Mouse (Mus musculus) embryonic facial prominence, embryonic 11.5 days (tissue): ENCODE data around the gene Tfeb. TPM values are rescaled to one million over a fixed set of nuclear protein-coding genes. Genes with fewer than 3 reads are reported as not detected.

Experiments
- ATAC-seq: fragments of 200-750 bp; cut with Nextera tagmentation; replicated peaks from 2 replicates; pipeline ENCODE4 v1.8.0; 2017; ENCODE audit warnings: low read depth; ENCODE audit not compliant: insufficient number of reproducible peaks, low FRiP score, low TSS enrichment
- DNase-seq: peaks from one replicate; pipeline ENCODE4 v3.0.0-alpha.2; 2015; ENCODE audit warnings: low spot score
- H3K27ac ChIP-seq: fragments of 300-500 bp; sonication (generic); replicated peaks from 2 replicates; pipeline ENCODE4 v1.5.1; 2014; ENCODE audit warnings: mild to moderate bottlenecking, low read depth, low read length, control low read depth
- H3K27me3 ChIP-seq: fragments of 300-500 bp; sonication (generic); 2 replicates; pipeline ENCODE4 v1.6.1; 2014; ENCODE audit warnings: mild to moderate bottlenecking, low read length, moderate library complexity, mixed read lengths; ENCODE audit not compliant: control insufficient read depth, insufficient read depth
- H3K36me3 ChIP-seq: fragments of 300-500 bp; sonication (generic); replicated peaks from 2 replicates; pipeline ENCODE4 v1.6.1; 2014; ENCODE audit warnings: low read depth, mild to moderate bottlenecking, low read length, moderate library complexity, mixed read lengths; ENCODE audit not compliant: control insufficient read depth, insufficient read depth
- H3K4me1 ChIP-seq: fragments of 300-500 bp; sonication (generic); 2 replicates; pipeline ENCODE4 v1.6.1; 2014; ENCODE audit warnings: low read length, mixed read lengths; ENCODE audit not compliant: control insufficient read depth, insufficient read depth
- H3K4me2 ChIP-seq: fragments of 300-500 bp; sonication (generic); 2 replicates; pipeline ENCODE4 v1.6.1; 2014; ENCODE audit warnings: low read depth, mild to moderate bottlenecking, control low read depth, low read length, moderate library complexity
- H3K4me3 ChIP-seq: fragments of 300-500 bp; sonication (generic); 2 replicates; pipeline ENCODE4 v1.5.1; 2014; ENCODE audit warnings: low read depth, low read length, control low read depth
- H3K9ac ChIP-seq: fragments of 300-500 bp; sonication (generic); replicated peaks from 2 replicates; pipeline ENCODE4 v1.6.1; 2014; ENCODE audit warnings: mild to moderate bottlenecking, control low read depth, low read length
- H3K9me3 ChIP-seq: fragments of 300-500 bp; sonication (generic); replicated peaks from 2 replicates; pipeline ENCODE4 v1.6.1; 2016; ENCODE audit warnings: mild to moderate bottlenecking, low read length, inconsistent platforms, mixed read lengths; ENCODE audit not compliant: control insufficient read depth
- WGBS: fragments of 180-500 bp; shearing (Covaris S2); extraction: QIAGEN DNeasy Blood & Tissue Kit; methylation state at CpG from one replicate; pipeline ENCODE4 v1.1.7; 2014; 5-methylcytosine and 5-hydroxymethylcytosine counted together
- polyA plus RNA-seq: library from polyadenylated mRNA; unstranded; fragments of >200 nt; fragmentation: Nextera tagmentation; extraction: Ambion mirVana; gene quantifications from 2 replicates; pipeline ENCODE4 v1.2.1, GENCODE M21; 2014

Gene Tfeb
- polyA plus RNA-seq, 1 experiment from 2014 or later, result 2.1 TPM

GRCm38 (mm10) chr17:47805047-47805835, 68.4 kb downstream of the Tfeb start:
- Histone ChIP-seq H3K9me3 (no peaks in the 10 kb centered on the region), H3K4me3 (no peak overlapping the region), H3K27ac (0 out of 2 replicates have a peak overlapping the region, but pooled peaks have one; percentile 8), H3K4me2 (no peak overlapping the region), H3K27me3 (no peaks in the 10 kb centered on the region), H3K9ac (peak overlapping the region; percentile 9; the same call in 1 of the 2 replicates), H3K36me3 (no peaks in the 10 kb centered on the region), H3K4me1 (peaks cover 2% of the 10 kb centered on the region; the same call in 1 of the 2 replicates)
- WGBS, result 33% methylated on average over 13 of the region's 13 CpGs
- DNase-seq (peak; percentile 42), ATAC-seq (no peak)

GRCm38 (mm10) chr17:47806230-47806629, 69.4 kb downstream of the Tfeb start:
- WGBS, result 46% methylated on average over 9 of the region's 9 CpGs
- no peak overlapping the region for H3K27ac ChIP-seq
- H3K9ac ChIP-seq, result no peak overlapping the region
- no peaks in the 10 kb centered on the region for H3K36me3 ChIP-seq
- no peak overlapping the region for H3K4me2 ChIP-seq
- no peak for ATAC-seq
- H3K9me3 ChIP-seq, result no peaks in the 10 kb centered on the region
- H3K4me1 ChIP-seq, result peaks cover 2% of the 10 kb centered on the region; the same call in 1 of the 2 replicates
- DNase-seq, result no peak
- H3K4me3 ChIP-seq, result no peak overlapping the region
- no peaks in the 10 kb centered on the region for H3K27me3 ChIP-seq

GRCm38 (mm10) chr17:47811265-47811800, 74.5 kb downstream of the Tfeb start:
- no peak overlapping the region for H3K27ac ChIP-seq
- no peak for DNase-seq
- 64% methylated on average over 15 of the region's 15 CpGs for whole genome bisulfite sequencing
- no peak overlapping the region for H3K4me2 ChIP-seq
- H3K27me3 ChIP-seq, result no peaks in the 10 kb centered on the region
- peaks cover 4% of the 10 kb centered on the region for H3K36me3 ChIP-seq
- H3K9me3 ChIP-seq, result no peaks in the 10 kb centered on the region
- H3K4me1 ChIP-seq, result peaks cover 14% of the 10 kb centered on the region
- no peak for ATAC-seq
- H3K9ac ChIP-seq, result no peak overlapping the region
- no peak overlapping the region for H3K4me3 ChIP-seq

- peaks cover 14% of the 10 kb centered on the region for H3K4me1 ChIP-seq
- H3K4me3 ChIP-seq, result no peak overlapping the region
- 84% methylated on average over 6 of the region's 6 CpGs for WGBS
- peaks cover 4% of the 10 kb centered on the region for H3K36me3 ChIP-seq
- DNase-seq (no peak), ATAC-seq (no peak)
- H3K27ac ChIP-seq, result no peak overlapping the region
- no peaks in the 10 kb centered on the region for H3K27me3 ChIP-seq
- no peak overlapping the region for H3K9ac ChIP-seq
- H3K9me3 ChIP-seq, result no peaks in the 10 kb centered on the region
- no peak overlapping the region for H3K4me2 ChIP-seq
These were observed 75.4 kb downstream of the Tfeb start for GRCm38 (mm10) chr17:47812200-47812599.

GRCm38 (mm10) chr17:47813616-47814015, 76.8 kb downstream of the Tfeb start:
- DNase-seq (peak; percentile 63), ATAC-seq (0 out of 2 replicates have a peak, but pooled peaks have one; percentile 25)
- H3K27me3 ChIP-seq, result no peaks in the 10 kb centered on the region
- H3K4me3 ChIP-seq, result no peak overlapping the region
- WGBS, result 23% methylated on average over 5 of the region's 5 CpGs
- peak overlapping the region; percentile 70 for H3K27ac ChIP-seq
- no peak overlapping the region for H3K4me2 ChIP-seq
- peaks cover 8% of the 10 kb centered on the region for H3K36me3 ChIP-seq
- H3K9ac ChIP-seq, result no peak overlapping the region
- H3K9me3 ChIP-seq, result no peaks in the 10 kb centered on the region
- H3K4me1 ChIP-seq, result peaks cover 14% of the 10 kb centered on the region

- DNase-seq, result peak; percentile 78
- Histone ChIP-seq H3K27ac (peak overlapping the region; percentile 70), H3K9me3 (no peaks in the 10 kb centered on the region), H3K9ac (no peak overlapping the region), H3K36me3 (peaks cover 8% of the 10 kb centered on the region), H3K4me2 (no peak overlapping the region), H3K27me3 (no peaks in the 10 kb centered on the region), H3K4me1 (peaks cover 14% of the 10 kb centered on the region), H3K4me3 (no peak overlapping the region)
- WGBS, result 14% methylated on average over 6 of the region's 6 CpGs
- no peak for ATAC-seq
These were observed 77.7 kb downstream of the Tfeb start for GRCm38 (mm10) chr17:47814496-47814895.

- WGBS, result 46% methylated on average over 10 of the region's 10 CpGs
- DNase-seq (no peak), ATAC-seq (peak; percentile 8; the same call in 1 of the 2 replicates)
- Histone ChIP-seq H3K9ac (no peak overlapping the region), H3K27ac (peak overlapping the region; percentile 47), H3K36me3 (peaks cover 8% of the 10 kb centered on the region), H3K4me2 (no peak overlapping the region), H3K9me3 (no peaks in the 10 kb centered on the region), H3K4me1 (peaks cover 14% of the 10 kb centered on the region), H3K27me3 (no peaks in the 10 kb centered on the region), H3K4me3 (no peak overlapping the region)
These were observed 78.6 kb downstream of the Tfeb start for GRCm38 (mm10) chr17:47815446-47815845.
